Mouse (Mus musculus) layer of hippocampus, adult 2 months (tissue): ENCODE measurements at regions not wholly inside any gene's neighbourhood (a gene's known extent, or its start where the extent isn't known, plus 50 kb on each side); places are given as distances from the start of the nearest gene placed in this dataset.
"Not testable (repeated sequence)": the region's sequence is repeated elsewhere in the genome, so short reads cannot be mapped to it uniquely, and the experiment has no call there.

Experiments
- DNase-seq, 2 experiments: peaks; one replicate each; pipeline ENCODE4 v3.0.0; 2022; ENCODE audit warnings: low spot score in 2 of 2
- H3K27ac ChIP-seq: fragments of 200-600 bp; 2 replicates; pipeline ENCODE4 v1.8.1; 2022
- H3K4me3 ChIP-seq: fragments of 200-600 bp; 2 replicates; pipeline ENCODE4 v1.8.1; 2022; ENCODE audit warnings: mild to moderate bottlenecking
- CTCF ChIP-seq: fragments of 200-600 bp; conservative IDR thresholded peaks from 2 replicates; pipeline ENCODE4 v1.8.1; 2022; ENCODE audit warnings: antibody characterized with exemption, mild to moderate bottlenecking, moderate library complexity

DNA sequence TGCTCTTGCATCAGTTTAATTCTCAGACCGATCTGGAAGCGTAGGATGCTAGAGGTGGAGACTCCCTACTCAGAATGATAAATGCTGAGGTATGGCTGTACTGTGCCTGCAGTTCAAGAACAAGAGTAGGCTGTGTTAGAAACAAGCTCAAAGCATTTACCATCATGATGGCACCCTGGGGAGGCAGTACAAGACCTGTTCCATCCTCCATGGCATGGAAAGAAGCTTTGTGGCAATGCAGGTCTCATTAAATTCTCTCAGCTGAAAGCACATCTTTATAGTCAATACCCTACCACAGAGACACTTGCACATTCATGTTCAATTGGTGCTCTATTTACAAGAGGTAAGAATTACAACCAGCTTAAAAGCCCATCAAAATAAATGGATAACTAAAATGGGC lies 209.5 kb downstream of the Tbl1xr1 start:
- no peak for DNase-seq
- no peak overlapping the region for H3K27ac ChIP-seq
- no peak for TF ChIP-seq CTCF
- no peak overlapping the region for H3K4me3 ChIP-seq

DNA sequence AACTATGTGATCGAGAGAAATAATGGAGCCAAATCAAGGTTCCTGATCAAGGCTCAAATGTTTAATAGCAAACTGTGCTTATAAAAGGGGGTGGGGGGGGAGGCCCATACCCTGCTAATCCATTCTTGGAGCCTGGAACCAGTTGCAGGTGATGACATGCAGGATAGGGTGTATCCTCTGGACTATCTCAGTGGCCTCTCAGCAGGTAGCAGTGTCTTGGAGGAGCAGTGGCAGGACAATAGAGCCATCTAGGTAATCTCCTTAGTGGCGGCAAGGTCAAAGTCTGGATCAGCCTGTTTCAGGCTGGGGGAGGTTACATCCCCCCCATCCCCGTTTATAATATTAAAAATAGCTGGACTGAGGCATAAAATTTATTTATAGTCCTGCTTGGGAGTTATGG lies 217.0 kb downstream of the Tbl1xr1 start:
- no peak for DNase-seq
- no peak overlapping the region for H3K4me3 ChIP-seq
- TF ChIP-seq CTCF = no peak

DNA sequence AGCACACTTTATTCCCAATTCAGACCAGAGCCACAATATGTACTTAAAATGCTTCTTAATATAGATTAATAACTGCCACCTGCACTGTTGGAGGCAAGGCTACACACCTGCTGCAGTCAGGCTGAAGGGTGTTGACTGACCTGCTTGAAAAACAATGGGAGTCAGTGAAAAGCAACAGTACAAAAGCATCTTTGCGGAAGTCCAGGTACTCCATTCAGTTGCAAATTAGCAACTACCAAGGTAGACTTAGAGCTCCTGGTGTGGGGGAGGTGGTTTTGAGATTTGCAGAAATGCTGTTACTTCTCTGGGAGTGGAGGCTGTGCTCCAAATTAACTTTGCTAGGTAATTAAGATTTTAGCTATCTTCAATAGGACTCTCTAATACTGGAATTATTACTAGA lies 217.6 kb downstream of the Tbl1xr1 start:
- H3K27ac ChIP-seq, H3K4me3 ChIP-seq, DNase-seq: not testable (repeated sequence)

More for the DNA sequence above, 217.0 kb downstream of the Tbl1xr1 start:
- H3K27ac ChIP-seq = no peak overlapping the region

DNA sequence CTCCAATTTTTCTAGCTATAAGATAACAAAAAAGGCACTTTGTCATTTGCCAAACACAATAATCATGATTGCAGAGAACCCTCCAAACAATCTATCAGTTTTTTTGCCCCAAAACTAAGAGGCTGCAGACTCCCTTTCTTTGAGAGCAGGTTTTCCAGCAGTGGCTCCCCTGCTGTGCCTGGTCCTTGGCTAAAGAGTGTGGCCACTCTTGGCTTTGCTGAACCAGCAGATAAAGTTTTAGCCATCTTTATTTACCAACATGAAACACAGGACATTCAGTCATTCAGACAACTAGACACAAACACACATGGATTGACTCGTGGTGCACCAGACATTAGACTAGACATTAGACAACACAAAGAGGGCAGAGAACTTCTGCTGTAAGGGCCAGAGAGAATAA lies 220.5 kb downstream of the Tbl1xr1 start:
- H3K4me3 ChIP-seq, DNase-seq, H3K27ac ChIP-seq: not testable (repeated sequence)

DNA sequence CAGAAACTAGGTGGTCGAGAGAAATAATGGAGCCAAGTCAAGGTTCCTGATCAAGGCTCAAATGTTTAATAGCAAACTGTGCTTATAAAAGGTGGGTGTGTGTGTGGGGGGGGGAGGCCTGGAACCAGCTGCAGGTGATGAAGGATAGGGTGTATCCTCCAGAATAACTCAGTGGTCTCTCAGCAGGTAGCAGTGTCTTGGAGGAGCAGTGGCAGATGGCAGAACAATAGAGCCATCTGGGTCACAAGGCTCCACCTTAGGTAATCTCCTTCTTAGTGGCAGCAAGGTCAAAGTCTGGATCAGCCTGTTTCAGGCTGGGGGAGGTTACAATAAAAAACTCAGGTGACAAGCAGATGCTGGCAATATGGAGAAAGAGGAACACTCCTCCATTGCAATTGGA lies 221.4 kb downstream of the Tbl1xr1 start:
- H3K27ac ChIP-seq, DNase-seq, H3K4me3 ChIP-seq: not testable (repeated sequence)

DNA sequence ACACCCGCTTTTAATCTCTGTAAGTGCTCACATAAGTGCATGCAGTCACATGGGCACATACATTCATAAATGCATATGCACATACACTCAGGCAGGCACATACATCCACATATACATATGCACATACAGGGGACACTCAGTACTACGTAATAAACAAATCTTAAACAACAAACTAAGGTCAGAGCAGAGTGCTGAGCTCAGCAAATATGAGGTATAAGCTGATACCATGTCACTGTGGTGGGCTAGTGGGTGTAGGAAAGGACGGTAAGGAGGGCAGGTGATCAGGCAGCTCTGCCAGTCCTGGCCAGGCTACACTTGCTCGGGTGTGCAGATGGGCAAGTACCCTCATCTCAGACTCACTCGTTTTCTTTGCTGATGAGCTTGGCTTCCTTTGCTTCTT lies 224.1 kb downstream of the Tbl1xr1 start:
- DNase-seq = no peak
- Histone ChIP-seq H3K4me3 (no peak overlapping the region), H3K27ac (no peak overlapping the region)
- TF ChIP-seq CTCF = no peak

DNA sequence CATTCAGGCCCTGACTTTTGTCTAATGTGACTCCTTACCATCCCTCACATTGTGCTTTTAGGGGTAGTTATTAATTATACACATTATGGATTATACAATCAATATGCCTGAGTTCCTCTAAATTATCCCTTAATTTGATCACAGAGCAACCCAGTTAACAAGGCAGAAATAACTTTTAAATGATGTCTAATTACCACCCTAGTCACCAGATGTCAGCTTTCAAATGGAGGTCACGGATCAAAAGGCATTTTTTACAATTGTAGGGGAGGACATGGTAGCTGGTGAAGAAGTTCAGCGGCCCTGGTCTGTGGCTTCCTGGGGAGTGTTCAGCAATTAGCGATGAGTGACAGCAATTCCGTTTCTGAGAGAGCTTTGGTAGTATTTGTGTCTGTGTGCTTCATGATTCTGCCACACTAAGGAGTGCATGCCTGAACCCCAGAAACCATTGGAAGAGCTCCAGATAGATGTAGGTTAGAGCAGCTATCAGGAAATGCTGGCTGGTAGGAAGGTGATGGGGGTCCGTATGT lies 225.6 kb downstream of the Tbl1xr1 start:
- no peak for TF ChIP-seq CTCF
- no peak for DNase-seq
- H3K27ac ChIP-seq = no peak overlapping the region
- H3K4me3 ChIP-seq = no peak overlapping the region

DNA sequence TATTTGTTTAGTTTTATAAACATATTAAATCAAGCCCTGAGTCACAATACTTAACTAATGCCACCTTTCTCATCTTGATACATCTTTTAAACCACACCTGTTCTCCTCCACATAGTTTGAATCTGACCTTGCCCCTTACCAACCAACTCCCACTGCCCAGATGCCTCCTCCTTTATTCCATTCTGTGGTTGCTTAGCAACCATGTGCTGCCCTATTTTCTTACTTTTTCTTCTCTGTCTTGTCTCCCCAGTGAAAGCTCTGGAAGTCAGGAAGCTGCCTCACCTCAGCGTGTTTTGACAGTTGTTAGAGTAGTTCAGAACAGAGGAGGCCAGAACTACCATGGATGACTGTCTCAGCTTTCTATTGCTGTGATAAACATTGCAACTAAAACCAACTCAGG lies 227.7 kb downstream of the Tbl1xr1 start:
- no peak overlapping the region for H3K4me3 ChIP-seq
- TF ChIP-seq CTCF = no peak
- no peak overlapping the region for H3K27ac ChIP-seq
- DNase-seq = no peak

DNA sequence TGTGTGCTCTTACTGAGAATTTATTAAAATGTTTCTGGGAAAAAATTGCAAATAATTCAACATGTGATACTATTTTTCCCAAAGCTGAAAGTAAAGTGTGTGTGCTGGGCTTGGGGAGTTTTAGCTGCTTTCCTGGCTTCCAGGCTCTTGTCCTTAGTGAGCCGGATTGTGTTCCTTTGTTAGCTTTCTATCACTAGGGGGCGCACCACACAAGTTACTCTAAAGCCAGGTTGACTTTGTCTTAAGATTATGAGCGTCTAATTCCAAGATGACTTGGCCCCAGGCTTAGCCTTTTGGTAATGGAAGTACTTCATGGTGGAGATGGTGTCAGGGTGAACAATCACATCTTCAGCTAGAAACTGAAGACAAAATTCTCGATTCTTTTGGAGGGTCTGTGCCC lies 230.2 kb downstream of the Tbl1xr1 start:
- Histone ChIP-seq H3K4me3 (no peak overlapping the region), H3K27ac (no peak overlapping the region)
- peak; percentile 70 for TF ChIP-seq CTCF
- peak in 1 of 2 experiments; percentile 15 for DNase-seq

DNA sequence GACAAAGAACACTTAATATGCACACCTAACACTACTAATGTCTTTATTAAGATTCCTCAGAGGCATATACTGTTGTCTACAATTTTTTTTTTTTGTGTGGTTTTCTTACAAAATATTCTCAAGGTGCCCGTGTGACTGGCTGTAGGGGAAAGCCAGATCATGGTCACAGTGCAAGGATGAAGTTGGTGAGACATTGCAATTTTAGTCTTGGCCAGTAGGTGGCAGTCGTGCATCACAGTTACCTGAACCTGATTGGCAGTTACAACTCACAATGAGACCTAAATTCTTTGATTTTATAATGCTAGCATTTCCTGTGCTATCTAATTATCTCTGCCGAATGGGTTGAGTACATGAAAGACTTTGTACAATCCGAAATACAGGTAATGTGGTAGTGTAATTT lies 232.5 kb downstream of the Tbl1xr1 start:
- Histone ChIP-seq H3K4me3 (no peak overlapping the region), H3K27ac (no peak overlapping the region)
- peak; percentile 96 for TF ChIP-seq CTCF
- DNase-seq = peak; percentile 57 to 78

DNA sequence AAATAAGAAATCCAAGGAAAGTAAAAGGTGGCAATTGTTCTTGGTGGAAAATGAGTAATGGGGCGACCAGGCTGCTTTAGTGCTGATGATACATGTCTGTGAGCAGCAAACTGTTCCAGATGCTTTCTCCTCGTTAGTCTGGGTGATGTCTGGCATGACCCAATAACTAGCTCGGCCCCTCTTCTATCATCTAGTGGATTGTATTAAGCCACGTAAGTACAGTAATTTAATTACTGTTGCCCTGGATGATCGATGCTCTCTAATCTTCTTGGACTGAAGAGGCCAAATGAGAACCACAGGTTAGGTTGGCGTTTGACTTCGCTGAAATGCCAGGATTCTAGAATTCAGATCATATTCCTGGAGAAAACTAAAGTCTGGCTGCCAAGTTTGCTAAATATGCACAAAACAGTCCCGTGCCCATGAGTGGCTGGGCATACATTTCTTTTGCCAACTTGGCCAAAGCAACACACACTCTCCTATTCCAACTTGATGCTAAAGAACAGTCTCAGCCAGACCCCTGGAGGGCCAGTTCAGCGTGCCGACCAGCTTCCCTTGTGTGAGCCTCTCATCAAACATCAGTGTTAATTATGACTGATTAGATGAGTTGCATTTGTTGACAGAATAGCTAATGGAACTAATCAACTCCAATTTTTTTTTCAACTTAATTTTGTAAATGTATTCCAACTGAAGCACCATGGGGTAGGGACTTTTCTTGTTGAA lies 240.2 kb downstream of the Tbl1xr1 start:
- Histone ChIP-seq H3K27ac (no peak overlapping the region), H3K4me3 (no peak overlapping the region)
- no peak for DNase-seq
- no peak for TF ChIP-seq CTCF

DNA sequence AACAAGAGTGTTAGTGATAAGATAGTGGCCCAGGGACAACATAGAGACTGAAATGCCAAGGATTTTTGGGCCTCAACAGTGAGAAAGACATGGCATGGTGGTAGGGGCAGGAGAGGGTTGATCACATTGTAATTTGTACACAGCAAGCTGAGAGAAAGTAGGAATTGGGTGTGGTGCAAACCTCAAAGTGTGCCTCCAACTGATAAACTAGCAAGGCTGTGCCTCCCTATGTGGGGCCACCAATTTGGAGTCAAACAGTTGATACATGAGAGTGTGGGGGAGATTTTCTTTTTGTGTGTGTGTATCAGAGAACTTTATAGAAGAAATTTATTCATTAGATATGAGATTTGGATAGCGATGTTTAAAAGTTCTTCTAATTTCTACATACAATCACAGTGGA lies 244.0 kb downstream of the Tbl1xr1 start:
- H3K4me3 ChIP-seq, H3K27ac ChIP-seq, DNase-seq: not testable (repeated sequence)

DNA sequence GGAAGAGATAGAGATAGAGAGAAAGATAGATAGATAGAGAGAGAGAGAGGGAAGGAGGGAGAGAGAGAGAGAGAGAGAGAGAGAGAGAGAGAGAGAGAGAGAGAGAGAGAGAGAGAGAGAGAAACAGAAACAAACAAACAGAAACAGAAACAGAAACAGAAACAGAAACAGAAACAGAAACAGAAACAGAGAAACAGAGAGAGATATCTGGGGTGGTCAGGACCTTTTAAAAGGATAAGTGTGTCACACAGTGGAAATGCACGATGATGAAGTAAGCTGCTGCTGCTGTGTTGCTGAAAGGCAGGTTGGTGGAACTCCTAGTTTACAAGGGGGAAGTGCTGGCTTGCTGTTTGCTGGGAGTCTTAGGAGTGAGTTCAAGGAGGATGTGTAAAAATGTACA lies 254.8 kb downstream of the Tbl1xr1 start:
- Histone ChIP-seq H3K27ac (no peak overlapping the region), H3K4me3 (no peak overlapping the region)
- no peak for TF ChIP-seq CTCF
- no peak for DNase-seq
